Mouse (Mus musculus) kidney, adult 2 months (tissue): Measurements from ENCODE around the gene St3gal3.

Experiments
- CTCF ChIP-seq: fragments of 200-500 bp; conservative IDR thresholded peaks from 2 replicates; pipeline ENCODE4 v1.5.1; 2011; ENCODE audit warnings: low read depth, mild to moderate bottlenecking, control low read depth, low read length, moderate library complexity, mixed read lengths; ENCODE audit not compliant: insufficient read depth, insufficient read length
- POLR2A ChIP-seq: fragments of 200-500 bp; IDR thresholded peaks from one replicate; pipeline ENCODE4 v1.6.1; 2011; ENCODE audit warnings: low read depth, low read length, control low read depth

- TF ChIP-seq CTCF (no peak), POLR2A (no peak)
Observed at GRCm38 (mm10) chr4:118122078-118122477, 12.6 kb downstream of the St3gal3 start.
